Mouse (Mus musculus): ENCODE results near the gene Tmod2. TPM values are rescaled to one million over a fixed set of nuclear protein-coding genes. Genes with fewer than 3 reads are reported as not detected.

The Tmod2 gene
- total RNA-seq, 2 experiments from 2014 or later: 3.1 to 4.3 TPM

GRCm38 (mm10) chr9:75600166-75600934, 10.8 kb downstream of the Tmod2 start:
- peak in 1 of 2 experiments; percentile 34 for DNase-seq

GRCm38 (mm10) chr9:75599191-75599841, 11.8 kb downstream of the Tmod2 start:
- no peak for DNase-seq

- no peak for DNase-seq
Observed at GRCm38 (mm10) chr9:75597596-75597995, 13.5 kb downstream of the Tmod2 start.

GRCm38 (mm10) chr9:75597036-75597435, 14.1 kb downstream of the Tmod2 start:
- no peak for DNase-seq

GRCm38 (mm10) chr9:75593481-75593880, 17.6 kb downstream of the Tmod2 start:
- no peak for DNase-seq

- DNase-seq: no peak
Observed at GRCm38 (mm10) chr9:75589850-75590790, 21.0 kb downstream of the Tmod2 start.

- DNase-seq: peak; percentile 53 to 58
Observed at GRCm38 (mm10) chr9:75581694-75582350, 29.3 kb downstream of the Tmod2 start.

- DNase-seq: peak; percentile 63 to 69
Observed at GRCm38 (mm10) chr9:75579321-75579720, 31.8 kb downstream of the Tmod2 start.

- DNase-seq: no peak
Observed at GRCm38 (mm10) chr9:75571036-75571942, 39.8 kb downstream of the Tmod2 start.

GRCm38 (mm10) chr9:75568399-75568798, 42.7 kb downstream of the Tmod2 start:
- no peak for DNase-seq

GRCm38 (mm10) chr9:75564892-75565291, 46.2 kb downstream of the Tmod2 start:
- no peak for DNase-seq

- no peak for DNase-seq
Observed at GRCm38 (mm10) chr9:75563622-75564021, 47.5 kb downstream of the Tmod2 start.

- DNase-seq: no peak
Observed at GRCm38 (mm10) chr9:75563176-75563575, 47.9 kb downstream of the Tmod2 start.

GRCm38 (mm10) chr9:75561040-75561669, 50.0 kb downstream of the Tmod2 start:
- DNase-seq: peak in 1 of 2 experiments; percentile 46

- DNase-seq: no peak
Observed at GRCm38 (mm10) chr9:75560353-75560752, 50.8 kb downstream of the Tmod2 start.

- DNase-seq: peak; percentile 96 to 99
Observed at GRCm38 (mm10) chr9:75559512-75560012, 51.6 kb downstream of the Tmod2 start, which contains the start of gene Tmod3. Gene Tmod3, minus strand, starts transcription at chr9:75559657.

- peak; percentile 79 to 82 for DNase-seq
Observed at GRCm38 (mm10) chr9:75558812-75559511, 52.2 kb downstream of the Tmod2 start.

- no peak for DNase-seq
Observed at GRCm38 (mm10) chr9:75558360-75558759, 52.8 kb downstream of the Tmod2 start.

GRCm38 (mm10) chr9:75553719-75554118, 57.4 kb downstream of the Tmod2 start:
- DNase-seq: no peak

Measured in heart, adult 18-20 months (tissue).